Mouse (Mus musculus): ENCODE results near the gene Sept12.
A peak's percentile ranks its signal among the peaks of the same experiment; 100 is the strongest.

The Sept12 gene

GRCm38 (mm10) chr16:4974521-4974920, 23.1 kb downstream of the Sept12 start:
- DNase-seq = no peak

- peak; percentile 32 for DNase-seq
Measured at GRCm38 (mm10) chr16:4971626-4972025, 26.0 kb downstream of the Sept12 start.

GRCm38 (mm10) chr16:4969055-4969843, 28.4 kb downstream of the Sept12 start:
- no peak for DNase-seq

DNA sequence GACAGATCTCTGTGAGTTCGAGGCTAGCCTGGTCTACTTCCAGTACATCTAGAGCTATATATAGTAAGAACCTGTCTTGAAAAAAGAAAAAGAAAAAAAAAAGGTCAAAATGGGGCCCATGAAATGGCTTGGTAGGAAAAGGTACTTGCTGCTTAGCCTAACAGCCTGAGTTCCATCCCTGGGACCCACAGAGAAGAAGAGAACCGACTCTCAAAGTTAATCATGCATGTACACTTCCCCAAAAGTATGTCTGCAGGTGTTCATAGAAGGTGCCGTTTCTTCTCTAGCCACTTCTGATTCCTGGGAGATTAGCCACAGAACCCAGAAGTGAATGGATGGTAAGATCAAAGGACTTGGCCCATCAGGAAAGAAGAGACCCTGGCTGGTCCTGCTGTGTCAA, 29.2 kb downstream of the Sept12 start:
- no peak for DNase-seq

- DNase-seq = no peak
Measured at GRCm38 (mm10) chr16:4965392-4966129, 32.1 kb downstream of the Sept12 start.

DNA sequence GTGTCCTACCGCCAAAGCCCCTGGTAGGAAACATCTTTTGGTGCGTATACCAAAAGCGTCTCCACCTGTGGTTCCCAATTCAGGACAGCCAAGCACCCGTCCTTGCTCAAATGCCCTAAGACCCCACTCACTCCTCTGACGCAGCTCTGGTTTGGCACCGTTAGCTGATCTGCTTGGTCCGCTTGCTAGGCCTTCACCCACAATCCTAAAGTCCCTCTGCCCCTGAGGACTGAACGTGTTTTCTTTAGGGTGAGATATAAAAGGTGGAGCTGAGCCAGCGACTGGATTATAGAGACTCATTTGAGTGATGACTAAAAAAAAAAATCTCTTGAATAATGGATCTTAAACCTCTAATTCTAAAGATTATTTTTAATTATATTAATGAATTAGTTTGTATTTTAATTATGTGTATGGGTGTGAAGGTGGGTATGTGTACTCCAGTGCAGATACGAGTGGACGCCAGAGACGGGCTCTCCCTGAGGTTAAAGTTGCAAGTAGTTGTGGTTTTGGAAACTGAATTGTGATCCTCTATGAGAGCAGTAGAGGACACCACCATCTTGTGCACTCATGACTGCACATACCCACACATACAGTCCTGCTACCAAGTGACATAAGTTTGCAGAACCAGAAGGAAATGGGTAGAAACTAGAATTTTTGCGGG, 32.8 kb downstream of the Sept12 start:
- no peak for DNase-seq

GRCm38 (mm10) chr16:4963797-4964709, 33.6 kb downstream of the Sept12 start, which contains the start of gene Anks3:
Anks3 (minus strand) TSS chr16:4964205.
- DNase-seq = peak; percentile 99

- no peak for DNase-seq
Measured at GRCm38 (mm10) chr16:4963346-4963745, 34.3 kb downstream of the Sept12 start.

GRCm38 (mm10) chr16:4960260-4960659, 37.4 kb downstream of the Sept12 start:
- DNase-seq = no peak

DNA sequence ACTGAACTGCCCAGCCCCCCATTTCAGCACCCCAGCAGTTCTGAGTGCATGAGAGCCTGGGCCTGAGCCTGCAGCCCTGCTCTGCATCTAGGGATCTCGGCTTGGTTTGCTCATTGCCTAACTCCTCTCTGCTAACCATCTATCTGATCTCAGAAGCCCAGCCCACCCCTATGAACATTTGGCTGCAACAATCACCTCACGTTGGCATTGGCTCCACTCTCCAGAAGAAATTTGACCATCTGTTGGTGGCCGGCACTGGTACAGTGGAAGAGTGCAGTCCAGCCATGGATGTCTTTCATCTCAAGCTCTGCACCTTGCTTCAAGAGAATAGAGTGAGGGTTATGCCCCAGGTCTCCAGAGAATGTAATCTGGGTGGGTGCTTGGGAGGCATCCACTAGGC, 40.2 kb downstream of the Sept12 start:
- no peak for DNase-seq

- DNase-seq = no peak
Measured at GRCm38 (mm10) chr16:4956609-4957008, 41.0 kb downstream of the Sept12 start.

- DNase-seq = no peak
Measured at GRCm38 (mm10) chr16:4947378-4947777, 50.3 kb downstream of the Sept12 start.

DNA sequence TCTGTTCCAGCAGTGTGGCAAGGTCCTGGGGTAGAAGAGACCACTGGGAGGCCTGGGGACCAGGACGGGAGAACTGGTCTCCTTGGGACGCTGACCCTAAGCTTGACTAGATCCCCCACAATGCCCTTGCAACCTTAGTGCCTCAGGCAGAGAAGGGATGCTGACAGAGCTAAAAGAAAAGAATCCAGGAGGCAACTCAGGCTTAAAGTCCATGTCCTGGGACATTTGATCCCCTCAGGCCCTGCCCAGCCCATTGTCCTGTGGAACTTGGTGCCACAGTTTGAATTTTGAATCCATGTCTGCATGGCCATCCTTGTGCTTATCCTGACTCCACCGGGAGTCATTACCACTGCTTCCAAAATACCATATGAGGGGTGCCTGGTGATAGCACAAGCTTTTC, 51.5 kb downstream of the Sept12 start:
- DNase-seq = peak; percentile 41

GRCm38 (mm10) chr16:4945415-4945814, 52.2 kb downstream of the Sept12 start:
- DNase-seq = no peak

DNA sequence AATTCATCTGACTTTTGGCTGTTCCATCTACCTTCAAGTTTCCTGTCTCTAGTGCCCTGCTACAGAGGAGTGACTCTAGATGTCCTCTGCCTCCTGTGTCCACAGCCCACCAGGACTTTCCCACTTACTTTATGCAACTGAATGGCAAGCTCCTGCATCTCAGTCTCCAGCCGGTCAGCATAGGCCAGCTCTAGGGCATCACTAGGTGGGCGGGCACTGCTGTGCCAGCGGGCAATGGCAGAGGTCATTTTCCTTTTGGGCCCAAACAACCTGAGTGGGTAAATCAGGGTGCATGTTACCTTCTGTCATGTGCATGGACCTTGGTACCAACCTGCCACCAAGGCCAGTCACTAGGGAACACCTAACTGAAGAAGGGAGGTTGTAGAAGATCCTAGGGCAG, 54.2 kb downstream of the Sept12 start:
- no peak for DNase-seq

DNA sequence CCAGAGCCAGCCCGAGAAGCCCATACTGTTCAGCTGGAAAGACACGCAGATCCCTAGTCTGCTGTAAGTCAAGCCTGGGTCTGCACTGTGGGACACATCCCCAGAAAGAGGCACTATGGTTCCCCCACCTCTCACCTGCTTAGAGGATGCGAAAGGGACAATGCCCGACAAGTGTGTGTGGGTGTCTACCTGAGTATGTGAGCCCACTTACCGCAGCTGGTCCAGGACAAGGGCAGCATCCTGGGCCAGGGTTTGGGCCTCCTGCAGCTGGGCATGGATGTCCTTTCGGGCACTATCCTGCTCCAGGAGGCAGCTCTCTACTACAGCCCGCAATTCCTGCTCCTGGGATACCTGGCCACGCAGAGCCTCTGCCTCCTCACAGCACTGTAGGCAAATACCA, 54.8 kb downstream of the Sept12 start:
- DNase-seq = no peak

GRCm38 (mm10) chr16:4941016-4941415, 56.6 kb downstream of the Sept12 start:
- no peak for DNase-seq

DNA sequence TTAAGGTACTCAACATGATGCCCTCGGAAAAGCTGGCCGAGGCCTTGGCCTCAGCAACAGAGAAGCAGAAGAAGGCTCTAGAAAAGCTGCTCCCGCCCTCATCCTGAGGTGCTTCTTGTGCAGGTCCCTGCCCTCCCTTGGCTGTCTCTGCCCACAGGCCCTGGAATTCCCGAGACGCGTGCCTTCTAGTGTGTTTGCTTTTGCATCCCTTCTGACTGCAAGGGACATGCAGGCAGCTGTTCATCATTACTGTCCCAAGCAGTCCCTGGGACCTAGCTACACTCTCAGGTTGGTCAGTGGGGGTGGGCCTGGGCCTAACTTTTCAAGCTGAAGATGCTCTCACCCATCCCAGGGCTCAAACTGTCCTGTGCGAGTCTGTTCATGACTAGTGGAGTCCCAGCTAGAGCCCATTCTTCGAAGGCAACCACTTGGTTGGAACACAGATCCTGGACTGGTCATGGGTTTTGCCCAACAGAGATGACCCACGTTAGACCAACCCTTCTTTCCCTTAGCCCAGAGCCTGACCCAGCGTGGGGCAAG, 57.3 kb downstream of the Sept12 start:
- no peak for DNase-seq

DNA sequence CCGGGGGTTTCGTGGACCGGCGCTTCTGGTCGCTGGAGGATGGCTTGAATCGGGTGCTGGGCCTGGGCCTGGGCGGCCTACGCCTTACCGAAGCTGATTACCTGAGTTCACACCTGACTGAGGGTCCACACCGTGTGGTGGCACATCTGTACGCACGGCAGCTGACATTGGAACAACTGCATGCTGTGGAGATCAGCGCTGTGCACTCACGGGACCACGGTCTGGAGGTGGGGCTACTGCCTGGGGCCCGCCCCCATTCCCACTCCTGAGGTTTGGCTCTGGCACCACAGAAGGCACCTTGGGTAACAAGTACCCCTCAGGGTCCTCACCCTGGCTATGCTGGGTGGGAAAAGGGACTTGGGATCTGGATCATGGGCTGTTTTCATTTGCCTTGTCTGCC, 58.2 kb downstream of the Sept12 start:
- peak; percentile 68 for DNase-seq

DNA sequence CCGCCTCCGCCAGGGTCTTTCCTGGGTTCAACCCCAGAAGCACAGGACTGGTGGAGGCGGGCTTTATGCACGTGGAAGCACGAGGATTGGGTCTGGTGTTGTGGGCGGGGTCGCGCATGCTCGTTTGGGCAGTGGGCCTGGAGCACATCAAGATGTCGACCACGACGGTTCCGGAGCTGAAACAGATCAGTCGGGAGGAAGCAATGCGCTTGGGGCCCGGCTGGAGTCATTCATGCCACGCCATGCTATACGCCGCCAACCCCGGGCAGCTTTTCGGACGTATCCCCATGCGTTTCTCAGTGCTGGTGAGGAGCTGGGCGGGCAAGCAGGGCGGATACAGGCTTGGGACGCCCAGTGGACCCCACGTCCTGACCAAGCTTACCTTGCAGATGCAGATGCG, 58.7 kb downstream of the Sept12 start:
- peak; percentile 97 for DNase-seq

GRCm38 (mm10) chr16:4938461-4938860, 59.2 kb downstream of the Sept12 start, which contains the start of gene Nudt16l1:
Nudt16l1 (plus strand) TSS chr16:4938761.
- no peak for DNase-seq

Data from kidney, postnatal 14 days (tissue).